Mouse (Mus musculus): ENCODE data around the gene Limch1. TPM values are rescaled to one million over a fixed set of nuclear protein-coding genes. Genes with fewer than 3 reads are reported as not detected.

Gene Limch1
- total and polyA plus RNA-seq, 3 experiments = 0.05 TPM; not detected in 2

GRCm38 (mm10) chr5:66910610-66911009 is 165.0 kb downstream of the Limch1 start:
- dilution Hi-C loops (cut with MboI; ENCODE audit: extremely low pct_ligation_motif_present, extremely low pct_unique_long_range_greater_than_20kb, low sequenced_read_pairs) = no loop called here
- in situ Hi-C loops (cut with MboI; ENCODE audit: low pct_ligation_motif_present, low pct_unique_long_range_greater_than_20kb, low sequenced_read_pairs) = no loop called here

GRCm38 (mm10) chr5:66911068-66911467 is 165.4 kb downstream of the Limch1 start:
- Histone ChIP-seq H3K27me3 (replicated peaks) (no peaks in the 10 kb centered on the region), H3K36me3 (replicated peaks in 1 of 2; ENCODE audit: control insufficient read depth in 1 of 2, insufficient read depth in 1 of 2, low read length in 1 of 2) (no peaks in the 10 kb centered on the region), H3K4me2 (ENCODE audit: insufficient read depth, low read depth, poor library complexity, severe bottlenecking) (no peak overlapping the region), H3K79me2 (replicated peaks; ENCODE audit: control insufficient read depth, extremely low read depth, insufficient read depth, poor library complexity, severe bottlenecking) (no peaks in the 10 kb centered on the region), H3K9me3 (replicated peaks; ENCODE audit: low read length) (no peaks in the 10 kb centered on the region), H3K4me3 (replicated peaks in 1 of 3; ENCODE audit: low read depth in 2 of 3, low read length in 2 of 3, poor library complexity in 1 of 3) (no peak overlapping the region), H3K9ac (ENCODE audit: insufficient read depth, low read depth) (no peak overlapping the region), H3K27ac (ENCODE audit: insufficient read depth, low read depth) (no peak overlapping the region), H3K4me1 (ENCODE audit: control insufficient read depth in 1 of 2, insufficient read depth in 2 of 2) (no peaks in the 10 kb centered on the region)
- in situ Hi-C loops (cut with MboI; ENCODE audit: low pct_ligation_motif_present, low pct_unique_long_range_greater_than_20kb, low sequenced_read_pairs) (no loop called here), dilution Hi-C loops (cut with MboI; ENCODE audit: extremely low pct_ligation_motif_present, extremely low pct_unique_long_range_greater_than_20kb, low sequenced_read_pairs) (no loop called here)
- no peak for TF ChIP-seq USF1 (IDR thresholded peaks at IDR 0.05; ENCODE audit: low read depth, low read length)
- no peak for TF ChIP-seq ELF1 (IDR thresholded peaks at IDR 0.05; ENCODE audit: low read depth, low read length)
- no peak for TF ChIP-seq ZMIZ1 (IDR thresholded peaks at IDR 0.05; ENCODE audit: low read depth, low read length)
- no peak for TF ChIP-seq SMC3 (IDR thresholded peaks at IDR 0.05; ENCODE audit: low read depth, low read length)
- no peak for TF ChIP-seq ZKSCAN1 (IDR thresholded peaks at IDR 0.05; ENCODE audit: borderline replicate concordance, low read depth, low read length)
- no peak for TF ChIP-seq IRF4 (IDR thresholded peaks at IDR 0.05; ENCODE audit: low read depth, low read length)
- no peak for TF ChIP-seq KAT2A (IDR thresholded peaks at IDR 0.05; ENCODE audit: insufficient replicate concordance, low read length)
- no peak for TF ChIP-seq CHD1 (IDR thresholded peaks at IDR 0.05; ENCODE audit: low read depth, low read length)
- no peak for TF ChIP-seq POLR2A (IDR thresholded peaks at IDR 0.05; ENCODE audit: low read depth, low read length)
- no peak for TF ChIP-seq ZNF384 (IDR thresholded peaks at IDR 0.05; ENCODE audit: low read depth, low read length)
- no peak for TF ChIP-seq POLR2AphosphoS2 (IDR thresholded peaks at IDR 0.05; ENCODE audit: low read depth, low read length)
- no peak for DNase-seq (ENCODE audit: extremely low read depth)

More at GRCm38 (mm10) chr5:66910610-66911009, 165.0 kb downstream of the Limch1 start:
- Histone ChIP-seq H3K4me1 (ENCODE audit: control insufficient read depth in 1 of 2, insufficient read depth in 2 of 2) (peaks cover 0 to under 1% of the 10 kb centered on the region in 2 experiments; a peak in 1 of 4 replicates), H3K79me2 (replicated peaks; ENCODE audit: control insufficient read depth, extremely low read depth, insufficient read depth, poor library complexity, severe bottlenecking) (no peaks in the 10 kb centered on the region), H3K4me2 (ENCODE audit: insufficient read depth, low read depth, poor library complexity, severe bottlenecking) (no peak overlapping the region), H3K27me3 (replicated peaks) (no peaks in the 10 kb centered on the region), H3K9ac (ENCODE audit: insufficient read depth, low read depth) (no peak overlapping the region), H3K27ac (ENCODE audit: insufficient read depth, low read depth) (no peak overlapping the region), H3K9me3 (replicated peaks; ENCODE audit: low read length) (no peaks in the 10 kb centered on the region), H3K36me3 (replicated peaks in 1 of 2; ENCODE audit: control insufficient read depth in 1 of 2, insufficient read depth in 1 of 2, low read length in 1 of 2) (no peaks in the 10 kb centered on the region), H3K4me3 (replicated peaks in 1 of 3; ENCODE audit: low read depth in 2 of 3, low read length in 2 of 3, poor library complexity in 1 of 3) (no peak overlapping the region)
- no peak for DNase-seq (ENCODE audit: extremely low read depth)
- TF ChIP-seq GABPA (IDR thresholded peaks at IDR 0.05; ENCODE audit: insufficient replicate concordance, low read depth, low read length) (no peak), ZKSCAN1 (IDR thresholded peaks at IDR 0.05; ENCODE audit: borderline replicate concordance, low read depth, low read length) (no peak), MXI1 (IDR thresholded peaks at IDR 0.05; ENCODE audit: low read depth, low read length) (no peak), CTCF (conservative IDR thresholded peaks at IDR 0.05 in 1 of 2, IDR thresholded peaks at IDR 0.05 in 1 of 2; ENCODE audit: low read depth in 2 of 2, low read length in 2 of 2) (no peak), MAFK (IDR thresholded peaks at IDR 0.05; ENCODE audit: insufficient replicate concordance, low read length) (no peak), NELFE (IDR thresholded peaks at IDR 0.05; ENCODE audit: low read depth, low read length) (no peak), POLR2A (IDR thresholded peaks at IDR 0.05; ENCODE audit: low read depth, low read length) (no peak), HCFC1 (IDR thresholded peaks at IDR 0.05; ENCODE audit: low read depth, low read length) (no peak), ETS1 (conservative IDR thresholded peaks at IDR 0.05; ENCODE audit: low read depth, low read length) (no peak), CHD2 (IDR thresholded peaks at IDR 0.05; ENCODE audit: low read length) (no peak), TCF12 (IDR thresholded peaks at IDR 0.05; ENCODE audit: low read depth, low read length) (no peak), JUN (IDR thresholded peaks at IDR 0.05; ENCODE audit: insufficient read depth, low read depth, low read length) (no peak)
